Mouse (Mus musculus): Measurements from ENCODE around the gene Cops9. TPM values are rescaled to one million over a fixed set of nuclear protein-coding genes. Genes with fewer than 3 reads are reported as not detected.

Gene Cops9
- polyA plus RNA-seq, 1 experiment from 2014 or later: 566 TPM

DNA sequence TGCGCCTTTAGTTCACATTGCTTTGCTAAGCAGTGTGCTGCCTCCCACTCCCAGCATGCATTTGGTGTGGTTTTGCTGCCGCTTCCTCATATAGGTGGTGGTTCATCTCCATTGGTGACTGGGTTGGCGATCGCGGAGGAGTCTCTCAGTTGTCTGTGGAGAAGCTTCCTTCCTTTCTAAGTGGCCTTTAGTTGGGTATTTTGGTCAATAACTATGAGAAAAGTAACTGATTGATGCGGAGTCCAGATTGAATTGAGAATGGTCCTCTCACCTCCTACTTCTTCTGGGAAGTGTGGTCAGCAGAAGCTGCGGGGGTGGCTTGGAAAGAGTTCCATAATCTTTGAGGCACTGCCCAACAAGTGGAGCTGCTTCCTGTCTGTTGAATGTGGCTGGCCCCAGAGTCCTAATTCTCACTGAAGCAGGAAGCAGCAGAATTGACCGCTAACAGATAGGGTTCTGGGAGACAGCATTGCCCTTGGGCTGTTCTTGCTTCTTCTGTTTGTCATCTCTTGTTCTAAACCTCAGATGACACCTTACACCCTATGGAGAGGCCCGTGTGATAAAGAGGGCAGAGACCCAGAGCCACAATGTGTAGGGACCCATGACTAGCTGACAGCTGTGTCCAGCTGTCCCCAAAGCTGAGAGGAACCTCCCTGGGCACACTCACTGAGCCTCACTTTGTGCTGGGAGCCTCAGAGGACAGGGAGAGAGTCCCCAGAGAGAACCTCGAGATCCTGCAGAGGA is 34.3 kb upstream of the Cops9 start:
- H3K4me1 ChIP-seq (ENCODE audit: control insufficient read depth in 2 of 2, insufficient read depth in 2 of 2, low read length in 2 of 2): peaks cover 3 to 6% of the 10 kb centered on the region in 2 experiments; a peak in 2 of 4 replicates
- no peak overlapping the region for H3K27ac ChIP-seq (replicated peaks in 1 of 2; ENCODE audit: control insufficient read depth in 1 of 2, insufficient read depth in 1 of 2, low read depth in 2 of 2, low read length in 2 of 2)
- H3K27me3 ChIP-seq (ENCODE audit: control insufficient read depth, insufficient read depth, low read length): 0 out of 2 replicates have a peak, but pooled peaks cover 3% of the 10 kb centered on the region
- WGBS: 66% methylated on average over 10 of the region's 10 CpGs
- H3K9me3 ChIP-seq (ENCODE audit: control insufficient read depth, low read length): no peaks in the 10 kb centered on the region
- H3K36me3 ChIP-seq (ENCODE audit: control insufficient read depth, insufficient read depth, low read length): no peaks in the 10 kb centered on the region
- no peak overlapping the region for H3K9ac ChIP-seq (ENCODE audit: low read length)
- H3K4me3 ChIP-seq (ENCODE audit: control insufficient read depth in 1 of 2, insufficient read depth in 1 of 2, low read depth in 1 of 2, low read length in 2 of 2): no peak overlapping the region
- ATAC-seq (ENCODE audit: insufficient number of reproducible peaks, insufficient read depth, low FRiP score, low read depth): no peak
- H3K4me2 ChIP-seq (ENCODE audit: low read length): no peak overlapping the region

DNA sequence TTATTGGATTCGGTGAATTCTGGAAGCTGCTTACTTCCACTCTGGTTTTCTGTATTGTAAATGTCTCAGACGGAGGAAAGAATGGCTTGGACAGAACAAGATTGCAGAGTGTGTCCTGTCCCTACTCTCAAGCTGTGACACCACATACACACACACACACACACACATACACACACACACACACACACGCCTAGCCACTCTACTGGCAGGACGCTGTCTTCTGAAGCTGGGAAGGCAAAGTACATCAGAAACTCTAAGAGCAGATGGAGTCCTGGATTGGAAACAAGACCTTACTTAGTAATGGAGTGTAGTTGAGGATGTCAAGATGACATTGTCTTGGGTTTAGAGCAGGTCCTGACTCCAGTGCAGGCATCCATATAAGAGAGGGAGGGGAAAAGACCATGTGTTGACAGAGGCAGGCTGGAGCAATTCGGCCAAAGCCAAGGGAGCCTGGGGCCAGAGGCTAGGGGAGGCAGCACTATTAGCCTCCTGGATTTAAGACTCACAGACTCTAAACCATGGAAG is 31.5 kb upstream of the Cops9 start:
- 65% methylated on average over 5 of the region's 5 CpGs for WGBS
- H3K36me3 ChIP-seq (ENCODE audit: control insufficient read depth, insufficient read depth, low read length): no peaks in the 10 kb centered on the region
- H3K4me1 ChIP-seq (ENCODE audit: control insufficient read depth in 2 of 2, insufficient read depth in 2 of 2, low read length in 2 of 2): peaks cover 0 to 2% of the 10 kb centered on the region in 2 experiments; a peak in 1 of 4 replicates
- no peaks in the 10 kb centered on the region for H3K27me3 ChIP-seq (ENCODE audit: control insufficient read depth, insufficient read depth, low read length)
- H3K9me3 ChIP-seq (ENCODE audit: control insufficient read depth, low read length): no peaks in the 10 kb centered on the region
- H3K9ac ChIP-seq (ENCODE audit: low read length): no peak overlapping the region
- no peak for ATAC-seq (ENCODE audit: insufficient number of reproducible peaks, insufficient read depth, low FRiP score, low read depth)
- H3K4me2 ChIP-seq (ENCODE audit: low read length): no peak overlapping the region
- H3K27ac ChIP-seq (replicated peaks in 1 of 2; ENCODE audit: control insufficient read depth in 1 of 2, insufficient read depth in 1 of 2, low read depth in 2 of 2, low read length in 2 of 2): no peak overlapping the region
- H3K4me3 ChIP-seq (ENCODE audit: control insufficient read depth in 1 of 2, insufficient read depth in 1 of 2, low read depth in 1 of 2, low read length in 2 of 2): no peak overlapping the region

DNA sequence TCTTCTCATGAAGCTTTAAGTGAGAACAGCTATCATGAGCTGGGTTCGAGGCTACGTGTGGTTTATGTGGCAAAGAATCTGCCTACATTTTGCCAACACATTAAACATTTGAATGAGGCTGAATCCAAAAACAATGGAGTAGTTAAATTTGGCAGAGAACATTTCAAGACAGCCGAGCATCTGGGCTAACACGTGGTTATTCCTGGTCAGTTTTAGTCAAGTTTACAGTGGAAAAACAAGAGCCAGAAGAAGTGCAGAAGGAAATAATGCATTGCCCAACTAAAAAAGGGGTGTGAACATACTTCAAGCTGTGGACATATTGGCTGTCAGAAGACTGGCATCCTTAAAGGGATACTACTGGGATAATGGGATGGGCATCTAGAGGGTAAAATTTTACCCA is 29.5 kb upstream of the Cops9 start:
- WGBS: 70% methylated on average over 4 of the region's 4 CpGs
- ATAC-seq (ENCODE audit: insufficient number of reproducible peaks, insufficient read depth, low FRiP score, low read depth): no peak
- Histone ChIP-seq H3K4me3 (ENCODE audit: control insufficient read depth in 1 of 2, insufficient read depth in 1 of 2, low read depth in 1 of 2, low read length in 2 of 2) (no peak overlapping the region), H3K27ac (replicated peaks in 1 of 2; ENCODE audit: control insufficient read depth in 1 of 2, insufficient read depth in 1 of 2, low read depth in 2 of 2, low read length in 2 of 2) (no peak overlapping the region), H3K4me2 (ENCODE audit: low read length) (no peak overlapping the region), H3K9ac (ENCODE audit: low read length) (no peak overlapping the region), H3K36me3 (ENCODE audit: control insufficient read depth, insufficient read depth, low read length) (no peaks in the 10 kb centered on the region), H3K27me3 (ENCODE audit: control insufficient read depth, insufficient read depth, low read length) (no peaks in the 10 kb centered on the region), H3K9me3 (ENCODE audit: control insufficient read depth, low read length) (no peaks in the 10 kb centered on the region), H3K4me1 (ENCODE audit: control insufficient read depth in 2 of 2, insufficient read depth in 2 of 2, low read length in 2 of 2) (peaks cover 0 to under 1% of the 10 kb centered on the region in 2 experiments; a peak in 1 of 4 replicates)

DNA sequence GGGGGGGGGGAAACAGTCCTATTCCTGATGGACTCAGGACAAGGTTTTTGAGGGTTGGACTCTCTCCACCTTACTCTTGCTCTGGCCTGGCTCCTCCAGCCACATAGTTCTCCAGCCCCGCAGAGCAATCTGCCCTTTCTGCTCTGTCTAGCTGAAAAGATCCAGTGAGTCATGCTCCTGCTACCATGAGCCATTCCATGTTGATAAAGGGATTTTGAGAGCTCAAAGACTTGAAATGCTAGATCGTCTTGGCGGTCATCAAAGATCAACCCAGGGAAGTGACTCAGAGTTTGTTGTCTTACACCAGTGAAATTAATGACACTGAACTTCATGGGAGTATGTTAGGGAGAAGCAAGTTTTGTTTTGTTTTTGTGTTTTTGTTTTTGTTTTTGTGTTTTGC is 27.6 kb upstream of the Cops9 start:
- Histone ChIP-seq H3K9me3 (ENCODE audit: control insufficient read depth, low read length) (no peaks in the 10 kb centered on the region), H3K9ac (ENCODE audit: low read length) (no peak overlapping the region), H3K4me1 (ENCODE audit: control insufficient read depth in 2 of 2, insufficient read depth in 2 of 2, low read length in 2 of 2) (no peaks in the 10 kb centered on the region), H3K4me2 (ENCODE audit: low read length) (no peak overlapping the region), H3K4me3 (ENCODE audit: control insufficient read depth in 1 of 2, insufficient read depth in 1 of 2, low read depth in 1 of 2, low read length in 2 of 2) (no peak overlapping the region), H3K27ac (replicated peaks in 1 of 2; ENCODE audit: control insufficient read depth in 1 of 2, insufficient read depth in 1 of 2, low read depth in 2 of 2, low read length in 2 of 2) (no peak overlapping the region), H3K36me3 (ENCODE audit: control insufficient read depth, insufficient read depth, low read length) (no peaks in the 10 kb centered on the region), H3K27me3 (ENCODE audit: control insufficient read depth, insufficient read depth, low read length) (no peaks in the 10 kb centered on the region)
- 70% methylated on average over 3 of the region's 3 CpGs for WGBS
- no peak for ATAC-seq (ENCODE audit: insufficient number of reproducible peaks, insufficient read depth, low FRiP score, low read depth)

DNA sequence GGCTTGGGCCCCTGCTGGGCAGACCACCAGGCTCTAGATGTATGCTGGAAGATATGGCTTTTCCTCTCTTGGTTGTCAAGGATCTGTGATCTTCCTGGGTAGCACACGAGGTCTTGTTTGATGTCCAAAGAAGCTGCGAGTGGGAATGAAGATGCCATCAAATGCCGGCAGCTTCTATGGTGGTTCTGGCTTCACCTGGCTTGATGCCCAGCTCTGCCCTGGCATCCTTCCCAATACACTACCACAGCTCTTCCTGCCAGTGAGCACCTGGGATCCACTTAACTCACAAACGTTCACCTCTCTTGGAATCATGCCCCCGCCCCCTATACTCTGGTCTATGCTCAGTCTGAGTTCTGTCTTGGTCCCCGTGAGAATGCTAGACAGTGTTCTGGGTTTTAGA is 25.3 kb upstream of the Cops9 start:
- Histone ChIP-seq H3K4me1 (ENCODE audit: control insufficient read depth in 2 of 2, insufficient read depth in 2 of 2, low read length in 2 of 2) (no peaks in the 10 kb centered on the region), H3K27ac (replicated peaks in 1 of 2; ENCODE audit: control insufficient read depth in 1 of 2, insufficient read depth in 1 of 2, low read depth in 2 of 2, low read length in 2 of 2) (no peak overlapping the region), H3K9me3 (ENCODE audit: control insufficient read depth, low read length) (no peaks in the 10 kb centered on the region), H3K4me2 (ENCODE audit: low read length) (no peak overlapping the region), H3K27me3 (ENCODE audit: control insufficient read depth, insufficient read depth, low read length) (no peaks in the 10 kb centered on the region), H3K4me3 (ENCODE audit: control insufficient read depth in 1 of 2, insufficient read depth in 1 of 2, low read depth in 1 of 2, low read length in 2 of 2) (no peak overlapping the region), H3K36me3 (ENCODE audit: control insufficient read depth, insufficient read depth, low read length) (no peaks in the 10 kb centered on the region), H3K9ac (ENCODE audit: low read length) (no peak overlapping the region)
- no peak for ATAC-seq (ENCODE audit: insufficient number of reproducible peaks, insufficient read depth, low FRiP score, low read depth)
- 65% methylated on average over 6 of the region's 6 CpGs for WGBS

DNA sequence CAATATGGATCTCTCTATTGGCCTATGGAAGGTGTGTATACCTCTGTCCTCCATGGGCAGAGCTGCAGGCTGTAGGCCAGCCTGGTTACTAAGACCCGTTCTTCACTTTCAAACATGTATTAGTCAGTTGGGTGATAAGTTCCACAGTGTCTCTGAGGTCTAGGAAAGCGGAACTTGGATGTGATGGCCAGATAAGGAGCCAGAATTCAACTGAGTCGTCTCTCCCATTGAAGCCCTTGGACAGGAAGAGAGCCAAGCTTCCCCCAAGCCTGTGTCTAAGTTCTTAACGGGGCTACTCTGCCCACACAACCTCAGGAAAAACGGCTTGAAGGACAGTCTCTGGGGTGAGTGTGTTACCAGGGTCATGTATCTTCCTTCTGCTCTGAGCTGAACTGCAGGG is 17.6 kb upstream of the Cops9 start:
- Histone ChIP-seq H3K36me3 (ENCODE audit: control insufficient read depth, insufficient read depth, low read length) (no peaks in the 10 kb centered on the region), H3K4me1 (ENCODE audit: control insufficient read depth in 2 of 2, insufficient read depth in 2 of 2, low read length in 2 of 2) (no peaks in the 10 kb centered on the region), H3K9ac (ENCODE audit: low read length) (no peak overlapping the region), H3K27ac (replicated peaks in 1 of 2; ENCODE audit: control insufficient read depth in 1 of 2, insufficient read depth in 1 of 2, low read depth in 2 of 2, low read length in 2 of 2) (no peak overlapping the region), H3K9me3 (ENCODE audit: control insufficient read depth, low read length) (no peaks in the 10 kb centered on the region), H3K4me3 (ENCODE audit: control insufficient read depth in 1 of 2, insufficient read depth in 1 of 2, low read depth in 1 of 2, low read length in 2 of 2) (no peak overlapping the region), H3K27me3 (ENCODE audit: control insufficient read depth, insufficient read depth, low read length) (peaks cover 4% of the 10 kb centered on the region; the same call in 1 of the 2 replicates), H3K4me2 (ENCODE audit: low read length) (no peak overlapping the region)
- no peak for ATAC-seq (ENCODE audit: insufficient number of reproducible peaks, insufficient read depth, low FRiP score, low read depth)
- 28% methylated on average over 5 of the region's 5 CpGs for WGBS

DNA sequence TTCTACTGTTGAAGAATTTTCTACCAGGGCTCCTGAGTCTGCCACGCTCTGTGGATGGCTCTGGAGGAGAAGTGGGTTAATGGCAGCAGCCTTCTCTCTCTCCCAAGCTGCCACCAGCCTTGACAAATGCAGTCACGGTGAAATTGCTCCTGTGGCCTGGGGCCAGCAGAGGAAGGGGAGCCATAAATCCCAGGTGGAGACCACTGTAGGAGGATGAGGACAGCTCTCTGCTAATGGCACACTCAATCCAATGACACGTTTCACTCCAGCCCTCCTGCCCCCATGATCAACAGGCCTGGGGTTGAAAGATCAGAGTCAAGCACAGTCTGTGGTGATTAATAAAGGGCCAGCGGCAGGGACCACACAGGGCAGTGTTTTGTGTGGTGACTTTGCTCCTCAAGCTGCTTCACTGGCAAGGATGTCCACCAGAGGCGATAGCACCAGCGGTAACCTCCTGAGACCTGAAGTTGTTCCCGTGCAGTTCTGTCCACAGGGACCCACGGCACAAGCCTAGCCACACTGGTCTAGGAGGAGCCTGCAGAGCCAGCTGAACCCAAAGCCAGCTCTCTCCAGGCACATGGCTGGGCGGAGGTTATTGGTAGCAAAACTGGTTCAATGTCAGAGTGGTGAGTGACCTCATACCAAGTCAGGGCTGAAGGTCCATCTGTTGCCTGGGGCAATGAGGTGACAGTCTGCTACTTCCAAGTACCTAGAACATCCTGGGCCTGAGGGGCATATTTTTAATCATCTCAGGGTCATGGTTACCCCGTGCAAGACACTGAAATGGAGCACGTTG is 15.4 kb upstream of the Cops9 start:
- Histone ChIP-seq H3K27ac (replicated peaks in 1 of 2; ENCODE audit: control insufficient read depth in 1 of 2, insufficient read depth in 1 of 2, low read depth in 2 of 2, low read length in 2 of 2) (no peak overlapping the region), H3K4me1 (ENCODE audit: control insufficient read depth in 2 of 2, insufficient read depth in 2 of 2, low read length in 2 of 2) (no peaks in the 10 kb centered on the region), H3K4me2 (ENCODE audit: low read length) (no peak overlapping the region), H3K9me3 (ENCODE audit: control insufficient read depth, low read length) (no peaks in the 10 kb centered on the region), H3K27me3 (ENCODE audit: control insufficient read depth, insufficient read depth, low read length) (peaks cover 4% of the 10 kb centered on the region; the same call in 1 of the 2 replicates), H3K36me3 (ENCODE audit: control insufficient read depth, insufficient read depth, low read length) (no peaks in the 10 kb centered on the region), H3K9ac (ENCODE audit: low read length) (no peak overlapping the region), H3K4me3 (ENCODE audit: control insufficient read depth in 1 of 2, insufficient read depth in 1 of 2, low read depth in 1 of 2, low read length in 2 of 2) (no peak overlapping the region)
- ATAC-seq (ENCODE audit: insufficient number of reproducible peaks, insufficient read depth, low FRiP score, low read depth): no peak
- WGBS: 76% methylated on average over 11 of the region's 11 CpGs
